Mouse (Mus musculus): ENCODE measurements around the gene Arid1a. TPM values are rescaled to one million over a fixed set of nuclear protein-coding genes. Genes with fewer than 3 reads are reported as not detected.

Arid1a gene
- polyA plus RNA-seq, 1 experiment from 2014 or later: 30.5 TPM

DNA sequence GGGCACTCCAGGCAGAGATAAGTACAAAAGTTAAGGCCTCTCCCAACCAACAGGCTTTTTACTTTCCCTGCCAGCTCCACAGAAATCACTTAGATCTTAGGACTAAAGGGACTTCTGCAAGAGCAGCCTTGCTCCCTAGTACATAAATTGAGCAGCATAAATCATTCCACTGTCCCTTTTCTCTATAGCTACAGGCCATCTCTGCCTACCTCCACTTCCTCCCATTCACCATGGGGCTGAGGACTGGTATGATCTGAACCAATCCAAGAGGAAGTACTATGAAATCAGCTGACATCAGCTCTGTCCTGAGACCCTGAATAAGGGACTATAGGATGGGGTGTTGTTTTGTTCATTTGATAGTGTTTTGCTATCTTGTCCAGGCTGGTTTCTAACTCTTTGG is 26.4 kb downstream of the Arid1a start:
- Histone ChIP-seq H3K4me1 (ENCODE audit: insufficient read depth, low read length) (peaks cover 82% of the 10 kb centered on the region), H3K4me3 (ENCODE audit: low read length) (peak overlapping the region; percentile 22), H3K36me3 (ENCODE audit: insufficient read depth, low read length) (peaks cover 8% of the 10 kb centered on the region; the same call in 1 of the 2 replicates), H3K27me3 (ENCODE audit: insufficient read depth, low read length) (no peaks in the 10 kb centered on the region), H3K9me3 (ENCODE audit: low read length) (no peaks in the 10 kb centered on the region), H3K4me2 (replicated peaks; ENCODE audit: low read depth, low read length) (peak overlapping the region; percentile 38), H3K27ac (ENCODE audit: low read length) (peak overlapping the region; percentile 86), H3K9ac (replicated peaks; ENCODE audit: low read length) (no peak overlapping the region; the same call in 1 of the 2 replicates)
- ATAC-seq (ENCODE audit: low FRiP score, low TSS enrichment): peak; percentile 41; the same call in 1 of the 2 replicates

DNA sequence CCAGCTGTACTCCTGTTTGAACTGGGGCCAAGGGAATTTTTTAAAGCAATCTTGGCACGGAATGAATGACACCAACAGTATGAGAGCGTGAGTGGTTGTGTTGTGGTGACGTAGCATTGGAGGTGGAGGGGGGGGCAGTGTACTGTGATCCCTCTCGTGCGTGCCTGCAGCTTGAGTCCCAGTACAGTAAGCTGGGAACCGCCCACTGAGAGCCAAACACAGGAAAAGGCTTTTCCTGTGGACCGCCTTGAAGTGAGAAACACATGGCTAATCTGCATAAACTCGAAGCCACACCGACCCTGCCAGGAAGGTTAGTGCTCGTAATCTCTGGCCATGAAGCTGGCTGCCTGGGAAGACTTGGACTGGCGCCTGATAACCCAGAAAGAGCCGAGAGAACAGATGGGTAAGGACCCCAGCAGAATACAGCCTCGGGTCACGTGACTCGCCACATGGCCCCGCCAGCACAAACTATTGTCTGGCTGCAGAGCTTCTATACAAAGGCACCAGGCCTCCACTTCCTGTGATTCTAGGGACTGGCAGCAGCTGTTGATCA is 27.0 kb downstream of the Arid1a start:
- ATAC-seq (ENCODE audit: low FRiP score, low TSS enrichment): peak; percentile 94

DNA sequence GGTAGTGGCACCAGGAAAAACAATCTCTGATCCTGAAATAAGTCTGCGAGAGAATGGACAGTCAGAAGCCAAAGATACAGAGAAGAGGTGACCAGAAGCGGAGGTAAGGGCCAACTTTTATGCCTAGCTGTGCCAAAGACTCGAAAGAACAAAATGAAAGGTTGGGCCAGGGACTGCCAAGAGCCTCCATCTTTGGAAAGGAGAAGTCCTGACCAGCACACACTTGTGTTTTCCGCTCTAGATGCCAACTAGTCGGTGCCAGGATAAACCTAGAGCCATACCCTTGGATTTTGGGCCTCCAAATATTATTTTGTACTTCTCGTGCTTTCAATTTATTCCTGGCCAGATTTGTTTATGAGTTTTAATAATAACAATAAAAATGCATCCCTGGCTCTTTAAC is 27.6 kb downstream of the Arid1a start:
- Histone ChIP-seq H3K4me1 (ENCODE audit: insufficient read depth, low read length) (peaks cover 75% of the 10 kb centered on the region), H3K27ac (ENCODE audit: low read length) (peak overlapping the region; percentile 86; the same call in 1 of the 2 replicates), H3K9me3 (ENCODE audit: low read length) (no peaks in the 10 kb centered on the region), H3K4me2 (replicated peaks; ENCODE audit: low read depth, low read length) (peak overlapping the region; percentile 38), H3K9ac (replicated peaks; ENCODE audit: low read length) (no peak overlapping the region), H3K27me3 (ENCODE audit: insufficient read depth, low read length) (no peaks in the 10 kb centered on the region), H3K4me3 (ENCODE audit: low read length) (no peak overlapping the region), H3K36me3 (ENCODE audit: insufficient read depth, low read length) (peaks cover 11% of the 10 kb centered on the region; the same call in 1 of the 2 replicates)
- ATAC-seq (ENCODE audit: low FRiP score, low TSS enrichment): no peak
- WGBS: 50% methylated on average over 6 of the region's 6 CpGs

More for the DNA sequence above, 27.0 kb downstream of the Arid1a start:
- Histone ChIP-seq H3K9me3 (ENCODE audit: low read length) (no peaks in the 10 kb centered on the region), H3K4me3 (ENCODE audit: low read length) (peak overlapping the region; percentile 22), H3K27ac (ENCODE audit: low read length) (peak overlapping the region; percentile 86), H3K4me1 (ENCODE audit: insufficient read depth, low read length) (peaks cover 80% of the 10 kb centered on the region), H3K36me3 (ENCODE audit: insufficient read depth, low read length) (peaks cover 9% of the 10 kb centered on the region; the same call in 1 of the 2 replicates), H3K4me2 (replicated peaks; ENCODE audit: low read depth, low read length) (peak overlapping the region; percentile 38), H3K9ac (replicated peaks; ENCODE audit: low read length) (no peak overlapping the region; the same call in 1 of the 2 replicates), H3K27me3 (ENCODE audit: insufficient read depth, low read length) (no peaks in the 10 kb centered on the region)
- 2% methylated on average over 16 of the region's 16 CpGs for WGBS

DNA sequence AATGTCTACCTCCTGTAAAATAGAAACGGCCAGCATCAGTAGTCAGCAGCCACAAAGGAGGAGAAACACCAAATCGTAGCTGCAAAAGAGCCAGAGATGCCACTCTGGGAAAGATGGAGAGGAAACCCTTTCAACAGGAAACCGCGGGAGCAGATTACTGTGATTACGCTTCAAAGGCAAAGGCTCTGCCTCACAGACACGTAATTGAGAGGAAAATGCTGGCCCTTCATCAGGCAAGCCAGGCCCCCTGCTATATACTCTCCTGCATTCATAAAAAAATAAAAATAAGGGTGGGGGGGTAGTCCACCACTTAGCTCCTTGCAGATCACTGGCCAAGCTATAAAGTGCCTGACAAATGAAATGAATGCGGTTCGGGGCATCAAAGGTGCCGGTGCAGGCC is 28.3 kb downstream of the Arid1a start:
- no peaks in the 10 kb centered on the region for H3K27me3 ChIP-seq (ENCODE audit: insufficient read depth, low read length)
- H3K9ac ChIP-seq (replicated peaks; ENCODE audit: low read length): no peak overlapping the region
- no peaks in the 10 kb centered on the region for H3K9me3 ChIP-seq (ENCODE audit: low read length)
- peaks cover 67% of the 10 kb centered on the region for H3K4me1 ChIP-seq (ENCODE audit: insufficient read depth, low read length)
- no peak overlapping the region for H3K27ac ChIP-seq (ENCODE audit: low read length)
- no peak for ATAC-seq (ENCODE audit: low FRiP score, low TSS enrichment)
- H3K4me3 ChIP-seq (ENCODE audit: low read length): no peak overlapping the region
- H3K4me2 ChIP-seq (replicated peaks; ENCODE audit: low read depth, low read length): no peak overlapping the region
- H3K36me3 ChIP-seq (ENCODE audit: insufficient read depth, low read length): peaks cover 6% of the 10 kb centered on the region; the same call in 1 of the 2 replicates
- 14% methylated on average over 9 of the region's 9 CpGs for WGBS

DNA sequence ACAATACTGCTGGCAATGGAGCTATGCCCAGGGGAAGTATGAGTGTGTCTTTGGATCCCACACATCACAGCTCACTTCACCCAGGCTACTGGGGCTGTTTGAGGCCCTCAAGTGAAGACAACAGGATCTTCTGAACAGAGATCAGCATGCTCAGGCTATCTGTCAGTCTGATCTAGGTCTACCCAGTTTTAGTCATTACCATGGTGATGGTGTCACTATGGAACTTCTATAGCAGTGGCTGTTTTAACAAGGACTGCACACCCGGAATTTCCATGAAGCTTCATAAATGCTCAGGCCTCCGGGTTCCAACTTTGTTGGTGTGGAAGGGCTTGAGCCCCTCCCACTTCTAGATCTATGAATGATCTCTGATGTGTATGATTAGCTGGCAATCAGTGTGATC is 30.9 kb downstream of the Arid1a start:
- Histone ChIP-seq H3K9me3 (ENCODE audit: low read length) (no peaks in the 10 kb centered on the region), H3K27me3 (ENCODE audit: insufficient read depth, low read length) (no peaks in the 10 kb centered on the region), H3K4me2 (replicated peaks; ENCODE audit: low read depth, low read length) (no peak overlapping the region), H3K4me3 (ENCODE audit: low read length) (no peak overlapping the region), H3K9ac (replicated peaks; ENCODE audit: low read length) (no peak overlapping the region), H3K27ac (ENCODE audit: low read length) (no peak overlapping the region), H3K4me1 (ENCODE audit: insufficient read depth, low read length) (peaks cover 43% of the 10 kb centered on the region), H3K36me3 (ENCODE audit: insufficient read depth, low read length) (peaks cover 16% of the 10 kb centered on the region)
- no peak for ATAC-seq (ENCODE audit: low FRiP score, low TSS enrichment)
- WGBS: 71% methylated on average over 2 of the region's 2 CpGs

DNA sequence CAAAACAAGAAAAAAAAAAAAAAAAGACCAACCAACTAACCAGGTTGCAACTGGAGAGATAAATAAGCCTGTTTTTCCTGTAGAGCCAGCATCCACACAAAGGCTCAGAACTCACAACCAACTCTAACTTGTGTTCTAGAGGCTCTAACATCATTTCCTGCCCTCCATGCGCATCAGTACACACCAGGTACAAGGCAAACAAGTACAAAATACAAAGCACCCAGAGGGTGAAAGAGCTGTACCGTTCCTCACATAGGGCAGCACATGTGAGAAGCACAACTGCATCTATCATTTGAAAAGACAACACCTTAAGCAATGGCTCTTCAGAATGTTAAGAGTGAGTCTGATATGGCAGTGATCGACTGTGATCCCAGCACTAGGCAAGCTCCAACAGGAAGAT is 36.8 kb downstream of the Arid1a start:
- peaks cover 71% of the 10 kb centered on the region for H3K36me3 ChIP-seq (ENCODE audit: insufficient read depth, low read length)
- H3K27me3 ChIP-seq (ENCODE audit: insufficient read depth, low read length): no peaks in the 10 kb centered on the region
- no peak overlapping the region for H3K4me3 ChIP-seq (ENCODE audit: low read length)
- peaks cover 2% of the 10 kb centered on the region; the same call in 1 of the 2 replicates for H3K4me1 ChIP-seq (ENCODE audit: insufficient read depth, low read length)
- no peak overlapping the region for H3K9ac ChIP-seq (replicated peaks; ENCODE audit: low read length)
- no peak overlapping the region for H3K27ac ChIP-seq (ENCODE audit: low read length)
- WGBS: 87% methylated on average over 3 of the region's 3 CpGs
- ATAC-seq (ENCODE audit: low FRiP score, low TSS enrichment): no peak
- no peak overlapping the region for H3K4me2 ChIP-seq (replicated peaks; ENCODE audit: low read depth, low read length)
- no peaks in the 10 kb centered on the region for H3K9me3 ChIP-seq (ENCODE audit: low read length)

DNA sequence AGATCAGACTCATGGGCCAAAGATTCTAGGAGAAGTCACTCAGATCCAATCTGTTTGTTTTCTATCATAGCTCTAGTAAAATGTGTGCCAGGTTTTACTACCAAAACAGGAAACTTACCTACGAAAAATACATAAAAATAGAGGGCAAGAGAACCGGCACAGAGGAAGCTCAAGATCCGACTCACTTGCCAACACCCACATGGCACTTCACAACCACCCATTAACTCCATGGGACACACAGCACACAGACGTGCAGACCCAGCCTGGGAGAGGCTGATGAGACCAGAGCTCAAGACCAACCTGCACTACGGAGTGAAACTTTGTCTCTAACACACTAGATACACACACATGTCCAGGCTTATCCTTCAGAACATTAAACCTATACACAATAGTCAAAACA is 43.8 kb downstream of the Arid1a start:
- no peak overlapping the region for H3K9ac ChIP-seq (replicated peaks; ENCODE audit: low read length)
- no peak overlapping the region for H3K4me3 ChIP-seq (ENCODE audit: low read length)
- H3K4me2 ChIP-seq (replicated peaks; ENCODE audit: low read depth, low read length): no peak overlapping the region
- 77% methylated on average over 5 of the region's 5 CpGs for WGBS
- peaks cover 55% of the 10 kb centered on the region for H3K36me3 ChIP-seq (ENCODE audit: insufficient read depth, low read length)
- ATAC-seq (ENCODE audit: low FRiP score, low TSS enrichment): no peak
- H3K27ac ChIP-seq (ENCODE audit: low read length): no peak overlapping the region
- H3K4me1 ChIP-seq (ENCODE audit: insufficient read depth, low read length): peaks cover 26% of the 10 kb centered on the region
- no peaks in the 10 kb centered on the region for H3K9me3 ChIP-seq (ENCODE audit: low read length)
- H3K27me3 ChIP-seq (ENCODE audit: insufficient read depth, low read length): no peaks in the 10 kb centered on the region

DNA sequence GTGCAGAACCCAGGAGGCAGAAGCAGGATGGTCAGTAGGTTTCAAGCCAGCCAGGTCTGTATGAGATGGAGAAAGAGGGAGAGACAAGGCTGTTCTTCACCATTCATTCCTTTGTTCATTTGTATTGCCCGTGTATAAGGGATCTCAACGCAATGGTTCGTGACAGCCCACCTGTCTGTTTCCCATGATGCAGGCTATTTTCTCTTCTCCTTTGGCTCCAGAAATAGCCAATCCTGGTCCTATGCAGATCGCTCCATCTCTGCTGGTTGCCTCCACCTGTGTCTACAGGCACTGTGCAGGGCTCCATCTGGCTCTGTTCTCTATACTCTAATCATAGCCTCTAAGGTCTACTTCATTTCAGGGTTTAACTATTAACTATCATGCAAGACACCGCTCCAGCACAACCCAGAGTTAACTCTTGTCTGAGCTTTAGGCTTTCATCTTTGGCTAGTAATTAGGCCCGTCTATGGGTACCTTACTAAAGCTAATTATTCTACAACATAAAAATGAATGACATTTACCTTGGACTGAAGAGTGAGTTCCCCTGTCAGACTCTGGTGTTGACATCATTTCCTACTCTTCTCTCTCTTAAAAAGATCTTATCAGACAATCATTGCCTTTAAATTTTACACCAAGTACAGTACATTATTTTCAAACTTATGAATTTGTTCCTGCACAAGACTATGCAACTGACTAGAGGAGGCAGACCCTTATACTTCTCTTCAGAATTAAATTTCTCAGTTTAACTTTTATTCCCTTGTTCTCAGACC is 45.1 kb downstream of the Arid1a start:
- peaks cover 38% of the 10 kb centered on the region for H3K4me1 ChIP-seq (ENCODE audit: insufficient read depth, low read length)
- no peak overlapping the region for H3K4me3 ChIP-seq (ENCODE audit: low read length)
- no peak overlapping the region for H3K4me2 ChIP-seq (replicated peaks; ENCODE audit: low read depth, low read length)
- H3K36me3 ChIP-seq (ENCODE audit: insufficient read depth, low read length): peaks cover 43% of the 10 kb centered on the region
- no peak overlapping the region for H3K9ac ChIP-seq (replicated peaks; ENCODE audit: low read length)
- H3K27ac ChIP-seq (ENCODE audit: low read length): no peak overlapping the region
- no peaks in the 10 kb centered on the region for H3K27me3 ChIP-seq (ENCODE audit: insufficient read depth, low read length)
- WGBS: 75% methylated on average over 6 of the region's 6 CpGs
- ATAC-seq (ENCODE audit: low FRiP score, low TSS enrichment): no peak; the same call in 1 of the 2 replicates
- no peaks in the 10 kb centered on the region for H3K9me3 ChIP-seq (ENCODE audit: low read length)

DNA sequence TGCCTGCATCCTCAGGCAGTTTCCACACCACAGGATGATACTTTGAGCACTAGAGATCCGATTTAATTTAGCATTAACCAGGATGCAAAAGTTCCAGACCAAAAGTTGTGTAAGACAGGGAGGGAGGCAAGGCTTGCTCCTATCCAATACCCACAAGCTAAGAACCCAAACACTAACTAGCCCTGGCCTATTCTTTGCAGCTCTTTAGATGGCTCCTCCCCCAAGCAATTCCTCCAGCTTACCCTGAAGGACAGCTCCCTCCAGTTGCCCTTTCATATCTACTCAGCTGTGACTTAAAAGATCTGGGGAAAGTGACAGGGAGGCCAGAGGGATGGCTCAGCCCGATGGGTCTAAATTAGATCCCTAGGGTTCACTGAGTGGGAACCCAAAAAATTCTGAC is 47.2 kb downstream of the Arid1a start:
- Histone ChIP-seq H3K9ac (replicated peaks; ENCODE audit: low read length) (no peak overlapping the region), H3K27ac (ENCODE audit: low read length) (0 out of 2 replicates have a peak overlapping the region, but pooled peaks have one; percentile 27), H3K9me3 (ENCODE audit: low read length) (no peaks in the 10 kb centered on the region), H3K4me3 (ENCODE audit: low read length) (no peak overlapping the region), H3K27me3 (ENCODE audit: insufficient read depth, low read length) (no peaks in the 10 kb centered on the region), H3K36me3 (ENCODE audit: insufficient read depth, low read length) (peaks cover 33% of the 10 kb centered on the region), H3K4me1 (ENCODE audit: insufficient read depth, low read length) (peaks cover 52% of the 10 kb centered on the region), H3K4me2 (replicated peaks; ENCODE audit: low read depth, low read length) (no peak overlapping the region)
- ATAC-seq (ENCODE audit: low FRiP score, low TSS enrichment): peak; percentile 58
- 45% methylated on average over 2 of the region's 2 CpGs for WGBS

DNA sequence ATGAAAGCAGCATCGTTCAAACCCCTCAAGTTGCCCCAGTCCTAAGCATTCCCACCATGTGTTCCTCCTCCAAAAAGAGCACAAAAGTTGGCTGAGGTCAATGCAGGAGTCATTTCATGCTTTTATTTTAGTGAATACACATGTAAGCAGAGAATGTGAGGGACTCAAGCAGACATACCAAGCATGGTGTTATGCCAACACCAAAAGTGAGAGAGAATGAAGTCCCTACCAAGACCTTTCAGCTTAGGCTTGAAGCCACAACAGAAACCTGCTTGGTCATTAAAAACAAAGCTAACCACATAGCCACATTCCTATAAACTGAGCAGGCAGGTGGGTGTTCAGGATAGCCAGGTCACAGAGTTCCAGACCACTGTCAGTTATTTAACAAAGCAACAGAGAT is 49.1 kb downstream of the Arid1a start:
- ATAC-seq (ENCODE audit: low FRiP score, low TSS enrichment): no peak
- Histone ChIP-seq H3K9ac (replicated peaks; ENCODE audit: low read length) (0 out of 2 replicates have a peak overlapping the region, but pooled peaks have one; percentile 8), H3K4me2 (replicated peaks; ENCODE audit: low read depth, low read length) (peak overlapping the region; percentile 20; the same call in 1 of the 2 replicates), H3K27ac (ENCODE audit: low read length) (peak overlapping the region; percentile 71), H3K4me1 (ENCODE audit: insufficient read depth, low read length) (peaks cover 52% of the 10 kb centered on the region), H3K36me3 (ENCODE audit: insufficient read depth, low read length) (peaks cover 25% of the 10 kb centered on the region), H3K4me3 (ENCODE audit: low read length) (no peak overlapping the region), H3K9me3 (ENCODE audit: low read length) (no peaks in the 10 kb centered on the region), H3K27me3 (ENCODE audit: insufficient read depth, low read length) (no peaks in the 10 kb centered on the region)
- WGBS: 38% methylated on average over 1 of the region's 1 CpGs
